Mouse (Mus musculus) frontal cortex, postnatal 14 days (tissue): Measurements from ENCODE around the gene Blvrb.
A peak's percentile ranks its signal among the peaks of the same experiment; 100 is the strongest.
"Not testable (repeated sequence)": the region's sequence is repeated elsewhere in the genome, so short reads cannot be mapped to it uniquely, and the experiment has no call there.

Experiments used
- DNase-seq, 2 experiments: peaks; one replicate each; pipeline ENCODE4 v3.0.0; 2022; ENCODE audit warnings: low spot score in 2 of 2

The Blvrb gene

GRCm38 (mm10) chr7:27480927-27481626 lies 33.3 kb downstream of the Blvrb start:
- DNase-seq = no peak

- peak; percentile 39 to 43 for DNase-seq
These were observed 33.8 kb downstream of the Blvrb start for GRCm38 (mm10) chr7:27481627-27481969.

GRCm38 (mm10) chr7:27483860-27484259 lies 36.1 kb downstream of the Blvrb start:
- DNase-seq = no peak

- no peak for DNase-seq
These were observed 38.5 kb downstream of the Blvrb start for GRCm38 (mm10) chr7:27486102-27486769.

- peak; percentile 99 for DNase-seq
These were observed 39.3 kb downstream of the Blvrb start, which contains the start of gene Sertad1 for GRCm38 (mm10) chr7:27486770-27487697. TSS of gene Sertad1 (plus strand) at chr7:27486910.

- DNase-seq = peak in 1 of 2 experiments; percentile 47
These were observed 40.0 kb downstream of the Blvrb start for GRCm38 (mm10) chr7:27487740-27488268.

DNA sequence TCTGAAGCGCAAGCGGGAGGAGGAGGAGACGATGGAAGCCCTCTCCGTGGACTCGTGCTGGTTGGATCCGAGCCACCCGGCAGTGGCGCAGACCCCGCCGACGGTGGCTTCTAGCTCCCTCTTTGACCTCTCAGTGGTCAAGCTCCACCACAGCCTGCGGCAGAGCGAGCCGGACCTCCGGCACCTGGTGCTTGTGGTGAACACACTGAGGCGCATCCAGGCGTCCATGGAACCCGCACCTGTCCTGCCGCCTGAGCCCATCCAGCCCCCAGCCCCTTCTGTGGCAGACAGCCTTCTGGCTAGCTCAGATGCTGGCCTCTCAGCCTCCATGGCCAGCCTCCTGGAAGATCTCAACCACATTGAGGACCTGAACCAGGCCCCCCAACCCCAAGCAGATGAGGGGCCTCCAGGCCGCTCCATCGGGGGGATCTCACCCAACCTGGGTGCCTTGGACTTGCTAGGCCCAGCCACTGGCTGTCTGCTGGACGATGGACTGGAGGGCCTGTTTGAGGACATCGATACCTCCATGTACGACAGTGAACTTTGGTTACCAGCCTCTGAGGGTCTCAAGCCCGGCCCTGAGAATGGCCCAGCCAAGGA lies 41.6 kb downstream of the Blvrb start:
- DNase-seq = no peak

DNA sequence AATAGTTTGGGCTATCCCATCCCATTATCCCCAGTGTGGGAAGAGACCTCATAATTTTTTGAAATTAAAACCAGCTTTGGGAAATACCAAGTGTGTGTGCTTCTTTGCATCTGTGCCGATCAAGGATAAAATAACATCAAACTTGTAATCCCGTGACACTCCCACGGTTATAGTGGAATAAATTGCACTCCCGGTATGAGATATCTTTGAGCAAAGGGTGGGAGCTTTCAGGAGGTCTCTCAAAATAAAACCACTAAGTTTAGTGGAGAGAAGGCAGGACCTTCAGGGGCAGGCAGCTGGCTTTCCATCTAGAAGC lies 42.4 kb downstream of the Blvrb start:
- no peak for DNase-seq

- peak; percentile 67 to 76 for DNase-seq
These were observed 43.0 kb downstream of the Blvrb start for GRCm38 (mm10) chr7:27490543-27491329.

GRCm38 (mm10) chr7:27491856-27492255 lies 44.1 kb downstream of the Blvrb start:
- no peak for DNase-seq

GRCm38 (mm10) chr7:27493022-27493421 lies 45.2 kb downstream of the Blvrb start:
- DNase-seq = no peak

GRCm38 (mm10) chr7:27493450-27493849 lies 45.7 kb downstream of the Blvrb start:
- DNase-seq = no peak

DNA sequence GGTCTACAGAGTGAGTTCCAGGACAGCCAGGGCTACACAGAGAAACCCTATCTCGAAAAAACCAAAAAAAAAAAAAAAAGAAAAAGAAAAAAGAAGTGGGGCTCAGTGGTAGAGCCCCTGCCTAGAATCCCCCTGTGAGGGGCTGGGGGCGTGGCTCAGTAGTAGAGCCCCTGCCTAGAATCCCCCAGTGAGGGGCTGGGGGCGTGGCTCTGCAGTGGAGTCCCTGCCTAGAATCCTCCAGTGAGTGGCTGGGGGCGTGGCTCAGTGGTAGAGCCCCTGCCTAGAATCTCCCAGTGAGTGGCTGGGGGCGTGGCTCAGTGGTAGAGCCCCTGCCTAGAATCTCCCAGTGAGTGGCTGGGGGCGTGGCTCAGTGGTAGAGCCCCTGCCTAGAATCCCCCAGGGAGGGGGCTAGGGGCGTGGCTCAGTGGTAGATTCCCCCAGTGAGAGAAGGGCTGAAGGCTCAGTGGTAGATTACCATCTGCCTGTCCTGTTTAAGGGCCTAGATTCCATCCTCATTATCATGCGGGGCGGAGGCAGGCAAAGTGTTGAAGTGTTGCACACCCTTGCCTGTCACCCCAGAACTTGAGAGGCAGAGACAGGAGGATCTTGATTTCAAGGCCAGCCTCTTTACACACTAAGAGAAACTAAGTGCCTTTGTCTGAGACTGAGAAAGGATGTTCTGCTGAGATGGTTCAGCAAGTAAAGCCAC lies 47.0 kb downstream of the Blvrb start:
- not testable (repeated sequence) for DNase-seq

DNA sequence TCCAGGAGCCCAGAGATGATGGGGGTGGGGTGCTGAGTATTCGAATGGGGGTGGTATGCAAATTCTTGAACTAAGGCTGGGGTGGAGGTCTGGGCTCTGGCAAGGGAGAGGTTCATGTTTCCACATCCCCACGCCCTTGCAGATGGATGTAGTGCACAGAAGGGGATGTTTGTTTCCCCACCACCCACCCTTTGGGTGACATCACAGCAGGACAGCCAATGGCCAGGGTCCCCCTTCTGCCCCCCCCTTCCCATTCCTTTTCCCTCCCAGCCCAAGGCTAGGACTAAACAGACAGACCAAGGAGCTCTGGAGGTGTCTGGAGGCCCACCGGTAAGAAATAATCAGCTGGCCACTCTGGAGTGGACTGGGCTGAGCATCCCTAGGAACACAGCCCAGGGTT lies 51.3 kb downstream of the Blvrb start, which contains the start of gene Prx:
Prx (plus strand) TSS at position 289 of the 400 bp plus-strand sequence.
- DNase-seq = no peak

- DNase-seq = no peak
These were observed 53.8 kb downstream of the Blvrb start for GRCm38 (mm10) chr7:27501620-27502019.

- DNase-seq = no peak
These were observed 59.1 kb downstream of the Blvrb start for GRCm38 (mm10) chr7:27506765-27507370.

GRCm38 (mm10) chr7:27507711-27508647 lies 60.2 kb downstream of the Blvrb start:
- DNase-seq = peak; percentile 89 to 90

DNA sequence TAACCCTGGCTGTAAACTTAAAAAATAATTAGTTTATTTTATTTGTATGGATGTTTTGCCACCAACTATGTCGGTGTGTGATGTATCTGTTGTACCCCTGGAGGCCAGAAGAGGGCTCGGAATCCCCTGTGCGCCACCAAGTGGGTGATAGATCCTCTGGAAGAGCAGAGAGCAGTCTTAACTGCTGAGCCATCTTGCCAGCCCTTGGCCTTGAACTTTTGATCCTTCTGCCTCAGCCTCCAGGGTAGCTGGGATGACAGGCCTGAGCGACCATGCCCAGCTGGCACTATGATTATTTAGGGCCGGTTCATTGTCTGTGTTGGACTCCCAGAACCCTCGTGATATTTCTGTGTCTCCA lies 60.8 kb downstream of the Blvrb start:
- DNase-seq = no peak

DNA sequence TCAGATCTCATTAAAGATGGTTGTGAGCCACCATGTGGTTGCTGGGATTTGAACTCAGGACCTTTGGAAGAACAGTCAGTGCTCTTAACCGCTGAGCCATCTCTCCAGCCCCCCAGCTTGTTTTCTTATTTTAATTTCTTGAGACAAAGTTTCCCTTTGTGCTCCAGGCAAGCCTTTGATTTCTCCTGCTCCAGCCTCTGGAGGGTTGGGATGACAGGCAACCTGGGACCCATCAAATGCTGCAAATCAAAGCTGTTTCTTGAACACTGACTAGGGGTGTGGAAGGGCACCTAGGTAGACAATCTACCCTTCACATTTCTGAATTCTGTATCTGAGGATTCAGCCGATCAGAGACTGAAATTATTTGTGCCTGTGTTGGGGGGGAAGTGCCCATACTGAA lies 63.0 kb downstream of the Blvrb start:
- DNase-seq = no peak
